Mouse (Mus musculus) lung, postnatal 0 days (tissue): Measurements from ENCODE around the gene Fcer1g. TPM values are rescaled to one million over a fixed set of nuclear protein-coding genes. Genes with fewer than 3 reads are reported as not detected.

Experiments used
- ATAC-seq: fragments of 200-750 bp; cut with Nextera tagmentation; 2 replicates; pipeline ENCODE4 v1.8.0; 2017; ENCODE audit warnings: moderate library complexity
- DNase-seq: peaks from one replicate; pipeline ENCODE4 v3.0.0-alpha.2; 2016; ENCODE audit warnings: low spot score
- H3K27ac ChIP-seq: fragments of 300-500 bp; sonication (generic); 2 replicates; pipeline ENCODE4 v1.5.1; 2014; ENCODE audit warnings: antibody characterized with exemption, mild to moderate bottlenecking, low read length, mixed read lengths
- H3K27me3 ChIP-seq: fragments of 300-500 bp; sonication (generic); replicated peaks from 2 replicates; pipeline ENCODE4 v1.6.1; 2014; ENCODE audit warnings: low read length, mixed read lengths; ENCODE audit not compliant: insufficient read depth
- H3K36me3 ChIP-seq: fragments of 300-500 bp; sonication (generic); 2 replicates; pipeline ENCODE4 v1.6.1; 2014; ENCODE audit warnings: low read length, mixed read lengths; ENCODE audit not compliant: insufficient read depth
- H3K4me1 ChIP-seq: fragments of 300-500 bp; sonication (generic); 2 replicates; pipeline ENCODE4 v1.6.1; 2014; ENCODE audit warnings: antibody characterized with exemption, low read depth, low read length, mixed read lengths; ENCODE audit not compliant: insufficient read depth
- H3K4me2 ChIP-seq: fragments of 300-500 bp; sonication (generic); replicated peaks from 2 replicates; pipeline ENCODE4 v1.6.1; 2014; ENCODE audit warnings: low read depth, mild to moderate bottlenecking, low read length, moderate library complexity, mixed read lengths
- H3K4me3 ChIP-seq: fragments of 300-500 bp; sonication (generic); 2 replicates; pipeline ENCODE4 v1.5.1; 2014; ENCODE audit warnings: low read depth, low read length
- H3K9ac ChIP-seq: fragments of 300-500 bp; sonication (generic); replicated peaks from 2 replicates; pipeline ENCODE4 v1.6.1; 2014; ENCODE audit warnings: low read depth, mild to moderate bottlenecking
- H3K9me3 ChIP-seq: fragments of 300-500 bp; sonication (generic); 2 replicates; pipeline ENCODE4 v1.6.1; 2016; ENCODE audit warnings: low read length, mixed read lengths
- CTCF ChIP-seq: IDR thresholded peaks from 2 replicates; pipeline ENCODE4 v1.5.1; 2016; ENCODE audit warnings: antibody characterized with exemption, mild to moderate bottlenecking
- EP300 ChIP-seq: IDR thresholded peaks from 2 replicates; pipeline ENCODE4 v1.6.1; 2016; ENCODE audit warnings: antibody characterized with exemption, mild to moderate bottlenecking, control low read depth
- WGBS: fragments of 180-500 bp; shearing (Covaris S2); extraction: QIAGEN DNeasy Blood & Tissue Kit; methylation state at CpG from one replicate; pipeline ENCODE4 v1.1.7; 2014; 5-methylcytosine and 5-hydroxymethylcytosine counted together
- polyA plus RNA-seq: library from polyadenylated mRNA; unstranded; fragments of >200 nt; fragmentation: Nextera tagmentation; extraction: Ambion mirVana; gene quantifications from 2 replicates; pipeline ENCODE4 v1.2.1, GENCODE M21; 2015

The Fcer1g gene
- polyA plus RNA-seq, 1 experiment from 2014 or later: 130 TPM

- no peak overlapping the region for H3K9ac ChIP-seq
- H3K4me2 ChIP-seq: no peak overlapping the region
- TF ChIP-seq CTCF (no peak), EP300 (no peak)
- peaks cover 5% of the 10 kb centered on the region; the same call in 1 of the 2 replicates for H3K4me1 ChIP-seq
- 84% methylated on average over 18 of the region's 18 CpGs for WGBS
- ATAC-seq (no peak), DNase-seq (no peak)
- H3K27me3 ChIP-seq: no peaks in the 10 kb centered on the region
- H3K27ac ChIP-seq: no peak overlapping the region
- no peaks in the 10 kb centered on the region for H3K9me3 ChIP-seq
- H3K4me3 ChIP-seq: no peak overlapping the region
- H3K36me3 ChIP-seq: peaks cover 3% of the 10 kb centered on the region; the same call in 1 of the 2 replicates
These were observed 17.8 kb downstream of the Fcer1g start for GRCm38 (mm10) chr1:171216241-171216955.

GRCm38 (mm10) chr1:171213801-171214496 lies 20.2 kb downstream of the Fcer1g start, which contains the start of gene Nr1i3:
Gene Nr1i3 (plus strand): TSS chr1:171213970.
- ATAC-seq (no peak), DNase-seq (no peak)
- 69% methylated on average over 10 of the region's 10 CpGs for WGBS

DNA sequence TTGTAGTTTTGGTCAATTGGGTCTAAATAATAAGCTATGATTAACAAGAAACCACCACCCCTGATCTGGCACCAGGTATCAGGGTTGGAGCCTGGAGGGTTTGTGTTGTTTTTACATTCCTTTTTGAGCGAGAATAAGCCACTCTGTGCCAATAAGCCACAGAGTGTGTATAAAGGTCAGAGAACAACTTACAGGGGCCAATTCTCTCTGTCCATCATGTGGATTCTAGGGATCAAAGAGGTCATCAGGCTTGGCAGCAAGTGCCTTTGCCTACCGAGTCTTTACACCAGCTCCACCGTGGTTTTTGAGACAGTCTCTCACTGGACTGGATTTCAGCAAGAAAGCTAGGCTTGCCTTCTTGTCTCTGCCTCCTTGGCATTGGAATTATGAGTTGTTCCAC lies 21.3 kb downstream of the Fcer1g start:
- Histone ChIP-seq H3K4me1 (no peaks in the 10 kb centered on the region), H3K9ac (no peak overlapping the region), H3K4me2 (no peak overlapping the region), H3K4me3 (no peak overlapping the region), H3K36me3 (no peaks in the 10 kb centered on the region), H3K27ac (no peak overlapping the region), H3K27me3 (no peaks in the 10 kb centered on the region), H3K9me3 (no peaks in the 10 kb centered on the region)
- no peak for TF ChIP-seq EP300
- no peak for TF ChIP-seq CTCF
- 50% methylated on average over 3 of the region's 3 CpGs for WGBS
- ATAC-seq (no peak), DNase-seq (no peak)

More at GRCm38 (mm10) chr1:171213801-171214496, 20.2 kb downstream of the Fcer1g start, which contains the start of gene Nr1i3:
- H3K4me3 ChIP-seq: no peak within 1 kb of the TSS
- no peak within 1 kb of the TSS for H3K4me2 ChIP-seq
- H3K36me3 ChIP-seq: no peaks in the 10 kb centered on the region
- no peaks in the 10 kb centered on the region for H3K9me3 ChIP-seq
- H3K27me3 ChIP-seq: no peaks in the 10 kb centered on the region
- no peak within 1 kb of the TSS for H3K9ac ChIP-seq
- H3K27ac ChIP-seq: no peak within 1 kb of the TSS
- TF ChIP-seq CTCF: no peak
- TF ChIP-seq EP300: no peak
- no peaks in the 10 kb centered on the region for H3K4me1 ChIP-seq

DNA sequence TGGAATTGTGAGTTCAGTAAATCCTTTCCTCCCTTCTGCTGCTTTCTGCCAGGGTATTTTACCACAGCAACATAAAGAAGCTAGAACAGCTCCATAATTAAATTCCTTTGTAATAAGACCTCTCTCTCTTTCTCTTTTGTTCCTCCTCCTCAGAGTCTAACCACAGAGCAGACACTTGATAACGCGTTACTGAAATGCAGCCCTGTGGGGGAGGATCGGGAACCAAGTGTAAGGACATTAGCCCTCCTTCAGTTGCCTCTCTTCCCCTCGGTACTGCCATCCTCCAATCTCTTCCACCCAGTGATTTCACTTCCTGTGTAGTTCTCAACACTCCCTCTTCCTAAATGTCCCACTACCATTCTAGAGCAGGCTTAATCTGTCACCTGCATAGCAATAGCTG lies 24.8 kb downstream of the Fcer1g start:
- no peaks in the 10 kb centered on the region for H3K9me3 ChIP-seq
- 27% methylated on average over 4 of the region's 4 CpGs for WGBS
- no peak overlapping the region for H3K27ac ChIP-seq
- no peaks in the 10 kb centered on the region for H3K27me3 ChIP-seq
- no peak overlapping the region for H3K4me3 ChIP-seq
- no peak overlapping the region for H3K4me2 ChIP-seq
- no peak overlapping the region for H3K9ac ChIP-seq
- ATAC-seq (no peak), DNase-seq (no peak)
- H3K36me3 ChIP-seq: no peaks in the 10 kb centered on the region
- no peaks in the 10 kb centered on the region for H3K4me1 ChIP-seq
- TF ChIP-seq EP300 (no peak), CTCF (no peak)

- no peaks in the 10 kb centered on the region for H3K36me3 ChIP-seq
- no peak overlapping the region for H3K27ac ChIP-seq
- H3K9me3 ChIP-seq: no peaks in the 10 kb centered on the region
- no peak overlapping the region for H3K4me2 ChIP-seq
- H3K4me1 ChIP-seq: no peaks in the 10 kb centered on the region
- no peak overlapping the region for H3K4me3 ChIP-seq
- ATAC-seq (no peak), DNase-seq (no peak)
- no peak overlapping the region for H3K9ac ChIP-seq
- WGBS: 72% methylated on average over 6 of the region's 6 CpGs
- H3K27me3 ChIP-seq: no peaks in the 10 kb centered on the region
- no peak for TF ChIP-seq CTCF
- TF ChIP-seq EP300: no peak
These were observed 28.3 kb downstream of the Fcer1g start for GRCm38 (mm10) chr1:171205704-171206493.

DNA sequence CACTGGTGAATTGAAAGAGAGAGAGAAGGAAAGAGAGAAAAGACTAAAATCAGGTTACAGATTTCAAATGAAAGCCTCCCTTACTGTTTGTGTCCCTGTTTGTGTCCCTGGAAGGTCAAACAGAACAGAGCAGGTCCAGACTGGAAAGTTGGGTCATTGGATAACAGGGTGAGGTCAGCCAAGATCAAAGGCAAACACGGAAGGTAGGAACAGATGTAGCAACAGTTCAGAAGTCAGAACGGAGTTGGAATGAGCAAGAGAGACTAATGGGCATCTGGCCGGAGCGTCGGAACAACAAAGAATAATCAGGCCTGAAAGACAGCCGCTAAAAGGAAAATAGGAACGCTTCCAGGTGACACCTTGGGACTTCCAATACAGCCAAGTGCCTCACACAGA lies 29.9 kb downstream of the Fcer1g start:
- ATAC-seq (no peak), DNase-seq (no peak)
- H3K36me3 ChIP-seq: no peaks in the 10 kb centered on the region
- H3K27me3 ChIP-seq: no peaks in the 10 kb centered on the region
- no peak overlapping the region for H3K4me3 ChIP-seq
- H3K4me2 ChIP-seq: no peak overlapping the region
- no peak for TF ChIP-seq EP300
- no peak overlapping the region for H3K9ac ChIP-seq
- no peaks in the 10 kb centered on the region for H3K4me1 ChIP-seq
- H3K9me3 ChIP-seq: no peaks in the 10 kb centered on the region
- H3K27ac ChIP-seq: no peak overlapping the region
- 57% methylated on average over 7 of the region's 7 CpGs for WGBS
